Mouse (Mus musculus) olfactory bulb, adult 2 months (tissue): Measurements from ENCODE around the gene Rcvrn.

Source experiments
- CTCF ChIP-seq: fragments of 200-500 bp; IDR thresholded peaks from 2 replicates; pipeline ENCODE4 v1.5.1; 2012; ENCODE audit warnings: low read depth, mild to moderate bottlenecking, low read length, moderate library complexity; ENCODE audit not compliant: insufficient read depth
- POLR2A ChIP-seq: fragments of 200-500 bp; IDR thresholded peaks from 2 replicates; pipeline ENCODE4 v1.6.1; 2012; ENCODE audit warnings: mild to moderate bottlenecking, low read depth, low read length, moderate library complexity; ENCODE audit not compliant: insufficient read depth

GRCm38 (mm10) chr11:67653521-67654090 lies 41.5 kb upstream of the Rcvrn start:
- TF ChIP-seq CTCF (no peak), POLR2A (no peak)
